Mouse (Mus musculus) liver, embryonic 13.5 days (tissue): ENCODE measurements around the gene Ank3. TPM values are rescaled to one million over a fixed set of nuclear protein-coding genes. Genes with fewer than 3 reads are reported as not detected.

Source experiments
- ATAC-seq: fragments of 200-750 bp; cut with Nextera tagmentation; 2 replicates; pipeline ENCODE4 v1.8.0; 2017; ENCODE audit warnings: low read depth, mild to moderate bottlenecking, moderate number of reproducible peaks, moderate library complexity
- DNase-seq: peaks from one replicate; pipeline ENCODE4 v3.0.0; 2022
- H3K27ac ChIP-seq: fragments of 300-500 bp; sonication (generic); 2 replicates; pipeline ENCODE4 v1.5.1; 2015; ENCODE audit warnings: moderate library complexity, mild to moderate bottlenecking, inconsistent platforms
- H3K27me3 ChIP-seq: fragments of 300-500 bp; sonication (generic); 2 replicates; pipeline ENCODE4 v1.6.1; 2015; ENCODE audit warnings: mild to moderate bottlenecking, inconsistent platforms
- H3K36me3 ChIP-seq: fragments of 300-500 bp; sonication (generic); 2 replicates; pipeline ENCODE4 v1.6.1; 2015; ENCODE audit warnings: mild to moderate bottlenecking, inconsistent platforms
- H3K4me1 ChIP-seq: fragments of 300-500 bp; sonication (generic); replicated peaks from 2 replicates; pipeline ENCODE4 v1.6.1; 2015; ENCODE audit warnings: inconsistent platforms
- H3K4me2 ChIP-seq: fragments of 300-500 bp; sonication (generic); 2 replicates; pipeline ENCODE4 v1.6.1; 2015; ENCODE audit warnings: inconsistent platforms, mild to moderate bottlenecking, moderate library complexity
- H3K4me3 ChIP-seq: fragments of 300-500 bp; sonication (generic); replicated peaks from 2 replicates; pipeline ENCODE4 v1.5.1; 2015; ENCODE audit warnings: mild to moderate bottlenecking, inconsistent platforms
- H3K9ac ChIP-seq: fragments of 300-500 bp; sonication (generic); 2 replicates; pipeline ENCODE4 v1.6.1; 2015; ENCODE audit warnings: mild to moderate bottlenecking, inconsistent platforms
- H3K9me3 ChIP-seq: fragments of 300-500 bp; sonication (generic); replicated peaks from 2 replicates; pipeline ENCODE4 v1.6.1; 2016; ENCODE audit warnings: inconsistent platforms
- WGBS: fragments of 180-500 bp; shearing (Covaris S2); methylation state at CpG from one replicate; pipeline ENCODE4 v1.1.7; 2015; ENCODE audit not compliant: insufficient replicate concordance; 5-methylcytosine and 5-hydroxymethylcytosine counted together
- polyA plus RNA-seq: library from polyadenylated mRNA; unstranded; fragments of >200 nt; fragmentation: Nextera tagmentation; extraction: Ambion mirVana; gene quantifications from 2 replicates; pipeline ENCODE4 v1.2.1, GENCODE M21; 2015

Gene Ank3
- polyA plus RNA-seq, 1 experiment from 2014 or later: 5.6 TPM

DNA sequence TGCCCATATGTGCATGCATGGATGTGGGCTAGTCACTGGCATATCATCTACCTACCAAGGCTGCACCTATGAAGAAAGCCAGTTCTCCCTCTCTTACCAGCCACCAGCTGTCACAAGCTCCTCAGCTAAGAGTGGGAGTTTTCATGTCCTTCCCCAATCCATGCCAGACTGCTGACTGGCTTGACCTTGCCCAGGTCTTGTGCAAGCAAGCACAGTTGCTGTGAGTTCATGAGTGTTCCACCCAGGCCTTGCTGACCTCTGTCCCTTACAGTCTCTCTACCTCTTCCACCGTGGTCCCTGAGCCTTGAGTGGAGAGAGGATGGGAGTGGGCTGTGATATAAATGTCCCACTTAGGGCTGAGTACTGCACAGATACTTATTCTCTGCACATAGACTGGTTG, 287.8 kb downstream of the Ank3 start:
- 56% methylated on average over 1 of the region's 1 CpGs for WGBS
- Histone ChIP-seq H3K9me3 (no peaks in the 10 kb centered on the region), H3K4me1 (no peaks in the 10 kb centered on the region), H3K4me3 (no peak overlapping the region), H3K27ac (no peak overlapping the region), H3K4me2 (no peak overlapping the region), H3K9ac (no peak overlapping the region), H3K27me3 (no peaks in the 10 kb centered on the region), H3K36me3 (no peaks in the 10 kb centered on the region)
- no peak for DNase-seq
- no peak for ATAC-seq

DNA sequence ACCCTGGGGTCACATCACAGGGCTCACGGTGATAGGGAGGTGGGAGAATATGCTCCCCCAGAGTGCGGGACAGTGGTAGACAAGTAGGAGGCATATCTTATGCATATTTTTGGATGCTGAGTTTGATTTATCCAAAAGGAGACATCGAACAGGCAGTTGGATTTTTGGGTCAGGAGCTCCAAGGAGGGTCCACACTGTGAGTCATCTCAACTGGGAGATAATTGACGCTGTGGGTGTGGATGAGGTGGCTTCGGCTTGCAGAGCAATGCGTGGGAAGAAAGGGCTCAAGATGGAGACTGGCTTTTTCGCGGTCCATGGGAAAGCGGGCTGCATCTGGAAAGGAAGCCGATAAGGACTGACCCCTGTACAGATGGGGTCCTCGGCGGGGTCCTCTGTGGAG, 290.5 kb downstream of the Ank3 start:
- ATAC-seq (no peak), DNase-seq (no peak)
- H3K36me3 ChIP-seq: no peaks in the 10 kb centered on the region
- 75% methylated on average over 12 of the region's 12 CpGs for WGBS
- H3K27ac ChIP-seq: no peak overlapping the region
- no peak overlapping the region for H3K4me3 ChIP-seq
- H3K4me1 ChIP-seq: no peaks in the 10 kb centered on the region
- no peaks in the 10 kb centered on the region for H3K27me3 ChIP-seq
- H3K9ac ChIP-seq: no peak overlapping the region
- no peaks in the 10 kb centered on the region for H3K9me3 ChIP-seq
- H3K4me2 ChIP-seq: no peak overlapping the region

DNA sequence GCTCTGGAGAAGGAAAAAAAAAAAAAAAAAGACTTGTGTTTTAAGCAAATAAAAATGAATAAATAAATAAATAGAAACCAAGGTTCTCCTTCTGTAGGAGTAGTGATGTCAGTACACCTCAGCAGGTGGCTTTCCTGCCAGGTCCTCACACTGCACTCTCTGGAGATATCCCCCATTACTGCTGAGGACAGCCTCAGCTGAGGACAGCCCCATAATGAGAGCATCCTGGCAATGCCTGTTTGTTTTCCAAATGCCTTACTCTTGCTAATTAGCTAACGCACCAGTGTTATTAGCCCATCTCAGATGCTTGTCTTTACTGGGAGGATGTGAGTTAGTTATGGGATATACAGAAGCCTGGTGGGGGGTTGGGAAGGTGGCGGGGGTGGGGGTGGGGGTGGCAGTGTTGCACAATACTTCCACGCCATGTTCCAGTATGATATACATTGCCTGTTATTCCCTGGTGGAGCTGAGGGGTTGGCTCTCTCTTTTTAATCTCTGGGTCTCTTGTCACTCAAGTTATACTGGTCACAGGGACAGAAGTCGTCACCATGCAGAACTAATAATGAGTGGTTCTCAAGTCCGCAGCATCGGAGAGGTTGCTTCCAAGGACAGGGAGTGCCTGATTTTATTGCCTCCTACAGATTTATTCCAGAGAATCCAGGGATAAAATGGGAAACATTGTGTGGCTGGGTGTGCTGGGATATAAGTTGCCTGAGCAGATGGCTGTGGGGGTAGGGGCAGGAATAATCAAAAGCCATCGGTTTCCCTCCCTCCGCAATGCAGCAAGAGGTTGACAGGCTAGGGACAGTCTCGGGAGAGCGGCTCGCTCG, 291.8 kb downstream of the Ank3 start:
- no peaks in the 10 kb centered on the region for H3K36me3 ChIP-seq
- H3K4me1 ChIP-seq: no peaks in the 10 kb centered on the region
- ATAC-seq (no peak), DNase-seq (no peak)
- H3K9me3 ChIP-seq: no peaks in the 10 kb centered on the region
- H3K9ac ChIP-seq: no peak overlapping the region
- 20% methylated on average over 12 of the region's 12 CpGs for WGBS
- H3K27me3 ChIP-seq: no peaks in the 10 kb centered on the region
- H3K27ac ChIP-seq: no peak overlapping the region
- H3K4me2 ChIP-seq: 0 out of 2 replicates have a peak overlapping the region, but pooled peaks have one; percentile 8
- no peak overlapping the region for H3K4me3 ChIP-seq

DNA sequence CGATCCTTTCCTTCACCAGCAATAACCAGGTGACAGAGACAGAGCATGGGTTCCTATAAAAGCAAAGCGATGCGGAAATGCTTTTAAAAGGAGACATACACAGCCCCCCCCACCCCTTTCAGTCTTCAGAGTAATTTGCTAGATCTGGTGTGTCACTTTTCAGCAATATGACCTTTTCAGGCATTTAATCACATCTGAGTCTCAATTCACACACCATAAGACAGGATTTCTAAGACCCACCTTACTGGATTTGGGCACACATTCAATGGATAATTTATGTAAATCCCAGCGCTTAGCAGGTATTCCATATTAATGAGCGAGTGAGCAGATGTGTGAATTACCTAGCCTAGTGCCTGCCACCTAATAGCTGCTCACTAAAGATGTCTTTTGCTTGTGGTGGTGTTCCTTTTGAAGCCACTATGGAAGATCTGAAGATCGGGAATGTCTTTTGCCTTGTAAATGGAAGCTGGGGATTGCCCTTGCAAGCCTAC, 292.4 kb downstream of the Ank3 start:
- DNase-seq (no peak), ATAC-seq (no peak)
- no peak overlapping the region for H3K4me3 ChIP-seq
- H3K9ac ChIP-seq: no peak overlapping the region
- no peaks in the 10 kb centered on the region for H3K4me1 ChIP-seq
- H3K27ac ChIP-seq: no peak overlapping the region
- no peaks in the 10 kb centered on the region for H3K9me3 ChIP-seq
- no peaks in the 10 kb centered on the region for H3K36me3 ChIP-seq
- H3K4me2 ChIP-seq: 0 out of 2 replicates have a peak overlapping the region, but pooled peaks have one; percentile 8
- no peaks in the 10 kb centered on the region for H3K27me3 ChIP-seq
- WGBS: 15% methylated on average over 6 of the region's 6 CpGs

GRCm38 (mm10) chr10:69696019-69696418, 297.4 kb downstream of the Ank3 start:
- Histone ChIP-seq H3K4me2 (no peak overlapping the region), H3K4me1 (no peaks in the 10 kb centered on the region), H3K4me3 (no peak overlapping the region), H3K9ac (no peak overlapping the region), H3K27ac (no peak overlapping the region), H3K9me3 (no peaks in the 10 kb centered on the region), H3K36me3 (no peaks in the 10 kb centered on the region), H3K27me3 (no peaks in the 10 kb centered on the region)
- no peak for ATAC-seq
- WGBS: 72% methylated on average over 9 of the region's 9 CpGs
- no peak for DNase-seq

DNA sequence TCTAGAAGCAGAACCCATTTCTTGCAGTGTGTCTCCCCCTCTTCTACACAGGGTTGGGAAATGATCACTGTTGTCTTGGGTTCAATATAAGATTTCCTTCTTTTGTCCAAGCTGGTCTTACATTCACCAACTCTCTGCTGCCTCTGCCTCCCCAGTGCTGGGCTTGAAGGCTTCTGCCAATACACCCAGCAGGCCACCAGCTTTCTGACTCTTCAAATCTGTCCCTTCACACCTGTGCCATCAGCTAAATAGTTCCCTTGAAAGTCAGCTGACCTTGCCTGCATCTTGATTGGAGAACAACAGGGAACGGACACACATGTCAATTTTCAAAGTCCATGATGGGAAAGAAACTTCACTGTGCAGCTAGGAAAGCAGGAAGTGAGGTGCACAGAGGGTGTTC, 300.1 kb downstream of the Ank3 start:
- Histone ChIP-seq H3K4me1 (no peaks in the 10 kb centered on the region), H3K27ac (no peak overlapping the region), H3K4me2 (no peak overlapping the region), H3K36me3 (no peaks in the 10 kb centered on the region), H3K4me3 (no peak overlapping the region), H3K9ac (no peak overlapping the region), H3K9me3 (no peaks in the 10 kb centered on the region), H3K27me3 (no peaks in the 10 kb centered on the region)
- no peak for DNase-seq
- 50% methylated on average over 1 of the region's 1 CpGs for WGBS
- no peak for ATAC-seq

DNA sequence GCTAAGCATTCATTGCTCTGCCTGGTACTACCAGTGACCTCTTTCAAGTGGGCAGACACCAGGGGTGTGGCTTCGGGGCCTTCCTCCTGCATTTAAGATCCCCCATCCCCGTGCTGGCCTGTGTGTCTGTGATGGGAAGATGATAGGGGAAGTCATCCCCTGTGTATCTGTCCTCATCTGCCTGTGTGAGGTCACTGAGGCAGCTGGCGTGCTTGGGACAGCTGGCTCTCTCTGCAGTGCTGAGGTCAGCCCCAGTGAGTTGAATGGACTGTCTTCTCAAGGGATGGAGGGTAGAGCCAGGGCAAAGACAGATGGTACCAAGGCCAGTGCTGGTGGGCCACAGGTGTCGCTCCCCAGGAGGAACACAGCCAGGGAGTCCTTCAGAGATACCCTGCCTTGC, 302.7 kb downstream of the Ank3 start:
- WGBS: 40% methylated on average over 4 of the region's 4 CpGs
- H3K4me2 ChIP-seq: no peak overlapping the region

GRCm38 (mm10) chr10:69705806-69706768, 307.5 kb downstream of the Ank3 start:
- ATAC-seq (no peak), DNase-seq (no peak)
- Histone ChIP-seq H3K27me3 (peaks cover 5% of the 10 kb centered on the region; the same call in 1 of the 2 replicates), H3K4me3 (no peak overlapping the region), H3K4me2 (no peak overlapping the region), H3K9ac (no peak overlapping the region), H3K27ac (no peak overlapping the region), H3K36me3 (no peaks in the 10 kb centered on the region), H3K9me3 (no peaks in the 10 kb centered on the region), H3K4me1 (no peaks in the 10 kb centered on the region)
- 31% methylated on average over 17 of the region's 17 CpGs for WGBS

More for the DNA sequence above, 302.7 kb downstream of the Ank3 start:
- ATAC-seq (no peak), DNase-seq (no peak)
- Histone ChIP-seq H3K4me1 (no peaks in the 10 kb centered on the region), H3K27me3 (no peaks in the 10 kb centered on the region), H3K9me3 (no peaks in the 10 kb centered on the region), H3K27ac (no peak overlapping the region), H3K4me3 (no peak overlapping the region), H3K36me3 (no peaks in the 10 kb centered on the region), H3K9ac (no peak overlapping the region)

- no peak for ATAC-seq
- no peak for DNase-seq
- Histone ChIP-seq H3K27ac (no peak overlapping the region), H3K27me3 (peaks cover 5% of the 10 kb centered on the region; the same call in 1 of the 2 replicates), H3K4me2 (no peak overlapping the region), H3K36me3 (no peaks in the 10 kb centered on the region), H3K4me1 (no peaks in the 10 kb centered on the region), H3K9me3 (no peaks in the 10 kb centered on the region), H3K4me3 (no peak overlapping the region), H3K9ac (no peak overlapping the region)
- WGBS: 34% methylated on average over 14 of the region's 14 CpGs
These were observed 308.5 kb downstream of the Ank3 start for GRCm38 (mm10) chr10:69706851-69707788.

GRCm38 (mm10) chr10:69707844-69708550, 309.4 kb downstream of the Ank3 start:
- H3K27ac ChIP-seq: no peak overlapping the region
- H3K9ac ChIP-seq: no peak overlapping the region
- H3K36me3 ChIP-seq: no peaks in the 10 kb centered on the region
- no peak overlapping the region for H3K4me2 ChIP-seq
- H3K4me3 ChIP-seq: no peak overlapping the region
- H3K9me3 ChIP-seq: no peaks in the 10 kb centered on the region
- H3K4me1 ChIP-seq: no peaks in the 10 kb centered on the region
- ATAC-seq (no peak), DNase-seq (no peak)
- 61% methylated on average over 11 of the region's 11 CpGs for WGBS
- peaks cover 5% of the 10 kb centered on the region; the same call in 1 of the 2 replicates for H3K27me3 ChIP-seq
